Mouse (Mus musculus): ENCODE measurements around the gene Rab37.

DNA sequence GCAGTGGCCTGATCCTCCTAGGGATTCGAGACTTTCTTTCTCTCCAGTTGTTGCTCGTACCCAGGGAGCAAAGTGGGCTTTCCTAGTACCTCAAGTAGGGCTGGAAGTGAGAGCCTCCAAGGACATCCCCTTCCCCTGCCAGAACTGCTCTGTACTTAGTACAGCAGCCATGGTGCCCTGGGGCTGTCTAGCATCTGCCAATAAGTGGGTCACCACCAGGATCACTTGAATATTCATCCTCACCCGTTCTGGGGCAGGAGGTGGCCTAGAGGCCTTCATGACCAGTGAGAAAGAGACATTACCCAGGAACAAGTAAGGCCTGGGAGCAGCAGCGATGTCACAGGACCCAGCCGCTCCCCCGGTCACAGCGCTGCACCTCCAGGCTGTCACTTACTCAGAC lies 118.7 kb downstream of the Rab37 start:
- TF ChIP-seq POLR2A (IDR thresholded peaks at IDR 0.05; ENCODE audit: insufficient read depth, low read depth, low read length), result no peak
- no peak for TF ChIP-seq CTCF (IDR thresholded peaks at IDR 0.05)
- no peak for TF ChIP-seq EP300 (IDR thresholded peaks at IDR 0.05; ENCODE audit: insufficient read depth, low read depth, low read length)

Data from heart, adult 2 months (tissue).